Mouse (Mus musculus) right cerebral cortex, adult 2 months (tissue): ENCODE measurements around the gene Tmem132a.

Experiments used
- DNase-seq, 2 experiments: peaks; one replicate each; pipeline ENCODE4 v3.0.0; 2021 to 2022; ENCODE audit warnings: low spot score in 2 of 2

The Tmem132a gene

GRCm38 (mm10) chr19:10832030-10832429 lies 37.7 kb downstream of the Tmem132a start:
- no peak for DNase-seq

DNA sequence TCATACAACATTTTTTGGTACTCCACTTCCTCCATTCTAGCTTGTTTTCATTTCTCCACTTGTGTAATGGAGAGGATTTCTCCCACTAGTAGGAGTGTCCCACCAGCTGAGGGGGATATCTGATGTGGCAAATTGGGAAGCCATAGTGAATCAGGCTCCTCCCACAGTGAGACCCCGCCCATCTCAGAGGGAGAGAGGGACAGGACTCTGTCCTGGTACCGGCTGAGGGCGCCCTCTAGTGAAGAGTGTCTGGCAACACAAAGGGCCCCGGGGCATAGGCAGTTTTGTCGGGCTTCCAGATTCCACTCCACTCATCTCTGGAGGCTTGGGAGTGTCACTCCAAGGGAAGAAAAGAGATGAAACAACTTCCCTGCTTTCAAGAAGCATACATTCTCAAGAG lies 38.3 kb downstream of the Tmem132a start:
- peak in 1 of 2 experiments; percentile 22 for DNase-seq

- no peak for DNase-seq
Observed at GRCm38 (mm10) chr19:10829436-10830175, 40.1 kb downstream of the Tmem132a start, which contains the start of gene Cd6. Gene Cd6 (minus strand): TSS chr19:10830058.

DNA sequence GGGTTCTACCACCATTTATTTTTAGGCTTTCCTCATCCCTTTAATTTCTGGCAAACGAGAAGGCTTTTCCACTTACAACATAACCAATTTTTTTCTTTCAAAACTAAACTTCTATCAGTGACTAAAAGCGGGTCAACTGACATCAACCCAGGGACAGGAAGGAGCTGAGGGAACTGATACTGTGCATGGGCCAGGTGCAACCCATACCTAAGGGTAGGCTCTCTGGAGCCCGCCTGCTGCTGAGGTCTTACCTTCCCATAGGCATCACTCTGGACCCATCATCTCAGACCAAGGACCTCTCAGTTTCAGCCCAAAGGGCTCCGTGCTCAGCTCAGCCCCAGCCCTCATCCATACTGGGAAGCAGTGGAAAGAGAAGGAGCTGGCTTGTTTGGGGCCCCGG lies 41.4 kb downstream of the Tmem132a start:
- DNase-seq, result no peak

DNA sequence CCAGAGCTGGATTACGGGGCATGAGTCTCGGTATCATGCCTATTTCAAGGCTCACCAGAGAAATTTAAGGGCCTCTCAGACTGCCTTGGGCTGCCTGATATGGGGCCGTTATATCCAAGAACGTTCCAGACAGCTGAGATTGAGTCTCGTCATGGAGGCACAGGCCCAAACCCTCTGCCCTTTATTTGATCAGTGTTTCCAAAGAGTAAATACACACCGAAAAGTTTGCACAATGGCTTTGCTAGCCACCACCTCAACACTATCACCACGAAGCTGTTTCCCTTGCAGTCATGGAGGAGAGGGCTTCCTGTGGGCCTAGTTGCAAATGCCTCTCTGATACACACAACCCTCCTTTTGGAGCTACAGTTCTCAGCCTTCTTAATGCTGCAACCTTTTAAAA lies 45.7 kb downstream of the Tmem132a start:
- DNase-seq, result no peak

GRCm38 (mm10) chr19:10822534-10822933 lies 47.2 kb downstream of the Tmem132a start:
- DNase-seq, result no peak

DNA sequence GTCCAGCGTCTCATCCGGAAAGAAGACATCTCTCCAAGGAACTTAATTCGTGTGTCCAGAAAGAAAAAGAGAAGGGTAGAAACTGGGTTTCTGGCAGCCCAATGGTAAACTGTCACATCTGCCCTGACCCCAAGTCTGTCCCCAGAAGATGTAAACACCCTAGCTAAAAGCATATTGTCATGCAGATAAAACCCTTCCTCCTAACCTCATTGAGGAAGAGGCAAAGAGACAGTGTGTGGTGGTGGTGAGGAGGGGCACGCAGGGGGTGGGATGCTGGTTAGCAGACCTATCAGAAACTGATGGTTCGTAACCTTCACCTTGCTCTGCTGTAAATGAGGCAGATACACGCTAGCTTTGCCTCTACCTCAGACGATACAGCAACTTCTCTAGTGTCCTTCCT lies 48.4 kb downstream of the Tmem132a start:
- no peak for DNase-seq

DNA sequence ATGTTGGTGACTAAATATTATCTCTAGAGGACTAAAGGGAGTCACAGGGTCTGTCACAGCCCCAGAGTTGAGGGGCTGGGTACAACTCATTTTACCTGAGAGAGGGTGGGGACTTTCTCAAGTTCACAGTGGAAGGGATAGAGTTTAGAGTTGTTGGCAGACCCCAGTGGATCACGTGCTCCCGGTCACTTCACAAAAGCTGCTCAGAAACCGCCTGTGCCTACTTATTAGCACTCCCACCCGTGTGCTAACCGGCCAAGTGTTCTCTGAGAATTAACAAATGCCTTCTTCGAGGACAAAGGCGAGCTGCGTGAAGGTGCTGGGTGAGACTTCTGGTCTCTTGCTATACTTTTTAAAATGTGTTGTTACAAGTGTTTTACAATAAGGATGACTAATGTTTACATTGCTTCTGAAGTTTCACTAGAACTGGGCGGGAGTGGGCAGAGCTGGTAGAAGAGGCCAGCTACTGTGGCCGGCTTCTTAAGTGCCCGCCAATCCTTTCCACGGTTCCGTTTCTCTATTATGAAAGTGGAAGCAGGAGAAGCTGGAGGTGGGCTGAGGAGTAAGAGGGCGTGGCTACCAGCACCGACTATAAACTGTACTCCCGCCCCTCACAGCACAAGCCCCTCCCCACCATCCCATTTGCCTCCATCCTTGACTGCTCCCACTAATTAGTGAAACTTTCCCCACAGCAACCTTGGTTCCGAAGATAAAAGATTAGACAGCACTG lies 51.4 kb downstream of the Tmem132a start:
- no peak for DNase-seq

DNA sequence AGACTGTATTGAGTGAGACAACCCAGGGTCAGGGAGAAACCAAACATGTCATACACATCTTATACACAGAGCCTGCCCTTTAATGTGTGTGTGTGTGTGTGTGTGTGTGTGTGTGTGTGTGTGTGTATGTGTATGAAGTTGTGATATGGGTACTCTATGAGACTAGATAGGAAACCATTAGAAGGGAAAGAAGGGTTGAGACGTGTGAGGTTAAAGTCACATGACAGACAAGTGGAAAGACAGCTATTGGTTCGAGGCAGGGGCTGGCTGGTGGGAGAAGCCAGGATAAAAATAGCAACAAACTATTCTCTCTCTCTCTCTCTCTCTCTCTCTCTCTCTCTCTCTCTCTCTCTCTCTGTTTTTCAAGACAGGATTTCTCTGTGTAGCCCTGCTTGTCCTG lies 53.3 kb downstream of the Tmem132a start:
- DNase-seq, result no peak

- DNase-seq, result no peak
Observed at GRCm38 (mm10) chr19:10815871-10816270, 53.9 kb downstream of the Tmem132a start.

GRCm38 (mm10) chr19:10813905-10814304 lies 55.8 kb downstream of the Tmem132a start:
- no peak for DNase-seq

GRCm38 (mm10) chr19:10813039-10813438 lies 56.7 kb downstream of the Tmem132a start:
- DNase-seq, result no peak

GRCm38 (mm10) chr19:10811471-10811870 lies 58.3 kb downstream of the Tmem132a start:
- DNase-seq, result no peak

GRCm38 (mm10) chr19:10810176-10810492 lies 59.6 kb downstream of the Tmem132a start:
- DNase-seq, result no peak

GRCm38 (mm10) chr19:10809428-10810175 lies 60.1 kb downstream of the Tmem132a start:
- DNase-seq, result peak; percentile 76 to 78

DNA sequence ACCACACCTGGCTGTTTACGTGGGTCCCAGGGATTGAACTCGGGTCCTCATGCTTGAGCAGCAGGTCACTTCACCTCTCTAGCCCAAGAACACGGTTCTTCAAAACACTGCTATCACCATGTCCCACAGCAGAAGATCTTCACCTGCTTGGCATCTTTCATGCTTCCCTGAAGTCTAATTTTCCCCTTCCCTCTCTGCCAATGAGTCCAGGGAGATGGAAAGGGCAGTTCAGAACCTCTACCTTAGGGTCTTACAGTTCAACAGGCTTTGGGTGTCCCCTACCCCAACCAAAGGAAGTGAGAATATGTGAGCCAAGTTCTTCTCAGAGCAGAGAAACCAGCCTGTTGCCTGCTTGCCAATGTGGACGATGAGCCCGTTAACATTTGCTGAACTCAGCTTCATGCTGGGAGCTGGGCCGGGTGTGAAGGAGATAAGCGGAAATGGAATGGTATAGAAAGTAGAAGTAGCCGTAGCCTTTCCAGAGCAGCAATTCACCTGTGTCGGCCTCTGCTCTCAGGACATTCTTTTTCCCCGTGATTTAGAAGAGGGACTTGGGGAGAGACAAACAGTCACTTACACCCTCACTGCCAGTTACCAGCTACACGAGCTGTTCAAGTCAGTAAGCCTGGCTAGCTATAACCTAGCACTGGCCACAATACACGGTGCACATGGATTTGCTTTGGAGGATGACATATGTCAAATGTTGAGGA lies 61.1 kb downstream of the Tmem132a start:
- DNase-seq, result no peak
